Mouse (Mus musculus) embryonic facial prominence, embryonic 11.5 days (tissue): ENCODE measurements at regions not wholly inside any gene's neighbourhood (a gene's known extent, or its start where the extent isn't known, plus 50 kb on each side); places are given as distances from the start of the nearest gene placed in this dataset.

Experiments
- ATAC-seq: fragments of 200-750 bp; cut with Nextera tagmentation; replicated peaks from 2 replicates; pipeline ENCODE4 v1.8.0; 2017; ENCODE audit warnings: low read depth; ENCODE audit not compliant: insufficient number of reproducible peaks, low FRiP score, low TSS enrichment
- DNase-seq: peaks from one replicate; pipeline ENCODE4 v3.0.0-alpha.2; 2015; ENCODE audit warnings: low spot score
- H3K27ac ChIP-seq: fragments of 300-500 bp; sonication (generic); replicated peaks from 2 replicates; pipeline ENCODE4 v1.5.1; 2014; ENCODE audit warnings: mild to moderate bottlenecking, low read depth, low read length, control low read depth
- H3K27me3 ChIP-seq: fragments of 300-500 bp; sonication (generic); 2 replicates; pipeline ENCODE4 v1.6.1; 2014; ENCODE audit warnings: mild to moderate bottlenecking, low read length, moderate library complexity, mixed read lengths; ENCODE audit not compliant: control insufficient read depth, insufficient read depth
- H3K36me3 ChIP-seq: fragments of 300-500 bp; sonication (generic); replicated peaks from 2 replicates; pipeline ENCODE4 v1.6.1; 2014; ENCODE audit warnings: low read depth, mild to moderate bottlenecking, low read length, moderate library complexity, mixed read lengths; ENCODE audit not compliant: control insufficient read depth, insufficient read depth
- H3K4me1 ChIP-seq: fragments of 300-500 bp; sonication (generic); 2 replicates; pipeline ENCODE4 v1.6.1; 2014; ENCODE audit warnings: low read length, mixed read lengths; ENCODE audit not compliant: control insufficient read depth, insufficient read depth
- H3K4me2 ChIP-seq: fragments of 300-500 bp; sonication (generic); 2 replicates; pipeline ENCODE4 v1.6.1; 2014; ENCODE audit warnings: low read depth, mild to moderate bottlenecking, control low read depth, low read length, moderate library complexity
- H3K4me3 ChIP-seq: fragments of 300-500 bp; sonication (generic); 2 replicates; pipeline ENCODE4 v1.5.1; 2014; ENCODE audit warnings: low read depth, low read length, control low read depth
- H3K9ac ChIP-seq: fragments of 300-500 bp; sonication (generic); replicated peaks from 2 replicates; pipeline ENCODE4 v1.6.1; 2014; ENCODE audit warnings: mild to moderate bottlenecking, control low read depth, low read length
- H3K9me3 ChIP-seq: fragments of 300-500 bp; sonication (generic); replicated peaks from 2 replicates; pipeline ENCODE4 v1.6.1; 2016; ENCODE audit warnings: mild to moderate bottlenecking, low read length, inconsistent platforms, mixed read lengths; ENCODE audit not compliant: control insufficient read depth
- WGBS: fragments of 180-500 bp; shearing (Covaris S2); extraction: QIAGEN DNeasy Blood & Tissue Kit; methylation state at CpG from one replicate; pipeline ENCODE4 v1.1.7; 2014; 5-methylcytosine and 5-hydroxymethylcytosine counted together

DNA sequence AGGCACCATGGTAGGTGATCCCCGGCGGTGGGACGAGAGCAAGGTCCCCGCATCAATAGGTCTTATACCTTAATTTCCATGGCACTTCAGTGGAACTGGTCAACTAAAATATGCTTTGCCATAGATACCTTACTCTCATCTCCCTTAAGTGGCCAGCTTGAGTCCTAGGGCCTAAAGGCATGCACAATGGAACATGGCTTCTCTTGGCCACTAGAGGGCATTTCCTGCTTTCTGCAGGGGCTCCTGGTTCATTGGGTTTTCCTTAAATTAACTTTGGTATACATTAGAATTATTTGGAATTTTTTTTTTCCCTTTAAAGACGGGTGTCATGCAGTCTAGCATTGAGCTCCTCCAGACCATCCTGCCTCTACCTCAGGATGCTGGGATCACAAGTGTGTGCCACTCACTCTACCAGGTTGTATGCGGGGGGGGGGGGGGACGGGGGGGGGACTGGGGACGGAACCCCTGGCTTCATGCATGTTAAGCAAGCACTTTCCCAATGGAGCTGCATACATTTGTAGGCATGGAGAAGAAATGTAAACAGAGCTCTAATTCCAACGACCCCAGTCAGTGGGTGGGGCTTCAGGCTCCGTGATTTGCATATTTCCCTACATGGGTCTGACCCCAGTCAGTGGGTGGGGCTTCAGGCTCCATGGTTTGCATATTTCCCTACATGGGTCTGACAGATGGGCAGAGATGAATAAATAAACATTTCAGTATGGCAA is 113.4 kb upstream of the Cpm start:
- WGBS: 62% methylated on average over 10 of the region's 10 CpGs
- ATAC-seq: 0 out of 2 replicates have a peak, but pooled peaks have one; percentile 9
- no peak overlapping the region for H3K27ac ChIP-seq

GRCm38 (mm10) chr10:117515039-117515438 is 114.3 kb upstream of the Cpm start:
- Histone ChIP-seq H3K4me2 (no peak overlapping the region), H3K36me3 (no peaks in the 10 kb centered on the region)

More for the DNA sequence above, 113.4 kb upstream of the Cpm start:
- H3K27me3 ChIP-seq: no peaks in the 10 kb centered on the region
- H3K4me3 ChIP-seq: no peak overlapping the region
- H3K4me2 ChIP-seq: no peak overlapping the region
- no peaks in the 10 kb centered on the region for H3K9me3 ChIP-seq
- H3K4me1 ChIP-seq: no peaks in the 10 kb centered on the region
- peak; percentile 72 for DNase-seq
- no peaks in the 10 kb centered on the region for H3K36me3 ChIP-seq
- no peak overlapping the region for H3K9ac ChIP-seq

GRCm38 (mm10) chr10:117513925-117514546 is 115.3 kb upstream of the Cpm start:
- DNase-seq (no peak), ATAC-seq (no peak)
- Histone ChIP-seq H3K9me3 (no peaks in the 10 kb centered on the region), H3K36me3 (no peaks in the 10 kb centered on the region), H3K9ac (no peak overlapping the region), H3K27ac (no peak overlapping the region), H3K4me3 (no peak overlapping the region), H3K4me1 (no peaks in the 10 kb centered on the region), H3K27me3 (no peaks in the 10 kb centered on the region), H3K4me2 (no peak overlapping the region)
- WGBS: 90% methylated on average over 7 of the region's 7 CpGs

More at GRCm38 (mm10) chr10:117515039-117515438, 114.3 kb upstream of the Cpm start:
- no peak overlapping the region for H3K27ac ChIP-seq
- ATAC-seq: no peak
- no peak overlapping the region for H3K4me3 ChIP-seq
- H3K9me3 ChIP-seq: no peaks in the 10 kb centered on the region
- no peak for DNase-seq
- 89% methylated on average over 8 of the region's 8 CpGs for WGBS
- H3K9ac ChIP-seq: no peak overlapping the region
- H3K4me1 ChIP-seq: no peaks in the 10 kb centered on the region
- H3K27me3 ChIP-seq: no peaks in the 10 kb centered on the region

GRCm38 (mm10) chr10:117512424-117513257 is 116.7 kb upstream of the Cpm start:
- Histone ChIP-seq H3K36me3 (no peaks in the 10 kb centered on the region), H3K27ac (no peak overlapping the region), H3K4me2 (no peak overlapping the region), H3K4me3 (no peak overlapping the region), H3K27me3 (no peaks in the 10 kb centered on the region), H3K9ac (no peak overlapping the region), H3K9me3 (no peaks in the 10 kb centered on the region), H3K4me1 (no peaks in the 10 kb centered on the region)
- DNase-seq: no peak
- 87% methylated on average over 9 of the region's 9 CpGs for WGBS
- no peak for ATAC-seq

- Histone ChIP-seq H3K9me3 (no peaks in the 10 kb centered on the region), H3K36me3 (no peaks in the 10 kb centered on the region), H3K4me3 (no peak overlapping the region), H3K4me2 (no peak overlapping the region), H3K4me1 (no peaks in the 10 kb centered on the region), H3K9ac (no peak overlapping the region), H3K27me3 (no peaks in the 10 kb centered on the region), H3K27ac (no peak overlapping the region)
- WGBS: 79% methylated on average over 8 of the region's 8 CpGs
- DNase-seq: no peak
- no peak for ATAC-seq
These were observed 117.6 kb upstream of the Cpm start for GRCm38 (mm10) chr10:117511483-117512406.

- Histone ChIP-seq H3K4me2 (no peak overlapping the region), H3K27ac (no peak overlapping the region), H3K27me3 (no peaks in the 10 kb centered on the region), H3K9ac (no peak overlapping the region), H3K9me3 (no peaks in the 10 kb centered on the region), H3K36me3 (no peaks in the 10 kb centered on the region), H3K4me1 (no peaks in the 10 kb centered on the region), H3K4me3 (no peak overlapping the region)
- WGBS: 95% methylated on average over 3 of the region's 3 CpGs
- DNase-seq: no peak
- no peak for ATAC-seq
These were observed 118.5 kb upstream of the Cpm start for GRCm38 (mm10) chr10:117510529-117511482.

DNA sequence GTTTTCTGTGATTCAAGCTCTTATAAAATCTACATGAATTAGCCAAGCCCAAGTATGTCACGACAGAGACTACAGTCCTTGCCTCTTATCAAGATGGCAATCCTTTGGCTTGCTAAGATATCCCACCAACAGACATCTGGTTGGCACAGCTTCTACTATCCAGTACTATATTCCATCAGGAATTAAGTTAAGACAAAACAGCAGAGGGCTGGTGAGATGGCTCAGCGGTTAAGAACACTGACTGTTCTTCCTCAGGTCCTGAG is 119.1 kb upstream of the Cpm start:
- Histone ChIP-seq H3K9ac (no peak overlapping the region), H3K36me3 (no peaks in the 10 kb centered on the region), H3K4me2 (no peak overlapping the region), H3K27me3 (no peaks in the 10 kb centered on the region), H3K27ac (no peak overlapping the region), H3K9me3 (no peaks in the 10 kb centered on the region), H3K4me3 (no peak overlapping the region), H3K4me1 (no peaks in the 10 kb centered on the region)
- no peak for ATAC-seq
- DNase-seq: no peak
- WGBS: 90% methylated on average over 2 of the region's 2 CpGs
